Mouse (Mus musculus) testis, postnatal 14 days (tissue): ENCODE measurements around the gene Gak.
A peak's percentile ranks its signal among the peaks of the same experiment; 100 is the strongest.

ENCODE experiments used
- DNase-seq: peaks from one replicate; pipeline ENCODE4 v3.0.0; 2021; ENCODE audit warnings: low spot score

The Gak gene

DNA sequence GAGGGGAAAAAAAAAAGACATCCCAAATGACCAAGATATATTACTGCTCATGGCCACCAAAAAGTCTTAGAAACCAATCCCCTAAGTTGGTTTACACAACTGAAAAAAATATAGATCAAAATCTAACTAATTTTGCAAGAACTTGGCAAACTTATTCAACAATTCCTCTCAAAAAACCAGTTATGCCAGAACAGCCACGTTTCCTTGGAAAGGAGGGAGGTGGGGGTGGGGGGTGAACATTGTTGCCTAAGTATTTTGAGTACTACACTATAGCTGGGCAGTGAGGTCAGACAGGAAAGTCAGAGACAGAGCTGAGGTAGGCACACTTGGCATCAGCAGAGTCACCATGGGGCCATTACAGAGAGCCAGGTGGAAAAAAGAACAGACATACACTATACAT lies 29.6 kb downstream of the Gak start:
- DNase-seq = no peak

DNA sequence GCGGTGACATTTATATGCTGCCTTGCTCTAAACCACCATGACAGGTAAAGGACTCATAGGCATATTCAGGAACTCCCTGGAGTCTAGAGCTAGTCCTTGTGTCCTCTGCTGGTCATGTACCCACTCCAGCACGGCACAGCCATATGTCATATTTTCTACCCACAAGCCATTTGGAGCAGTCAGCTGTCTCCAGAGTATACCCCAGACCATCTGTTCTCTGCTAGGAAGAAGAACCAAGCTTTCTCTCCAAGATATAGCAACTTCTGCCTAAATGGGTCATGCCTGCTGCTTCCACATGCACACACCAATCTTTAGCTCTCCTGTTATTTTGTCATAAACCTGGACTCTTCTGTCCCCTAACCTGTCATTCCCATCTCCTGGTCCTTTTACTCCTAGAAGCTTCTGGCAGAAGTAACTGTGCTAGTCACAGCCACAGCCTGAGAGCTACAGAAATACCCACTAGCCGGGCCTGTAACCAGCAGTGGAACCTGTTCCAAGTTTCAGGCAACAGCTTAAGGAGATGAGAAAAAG lies 48.1 kb downstream of the Gak start:
- no peak for DNase-seq

GRCm38 (mm10) chr5:108573054-108573453 lies 56.5 kb downstream of the Gak start:
- DNase-seq = no peak

DNA sequence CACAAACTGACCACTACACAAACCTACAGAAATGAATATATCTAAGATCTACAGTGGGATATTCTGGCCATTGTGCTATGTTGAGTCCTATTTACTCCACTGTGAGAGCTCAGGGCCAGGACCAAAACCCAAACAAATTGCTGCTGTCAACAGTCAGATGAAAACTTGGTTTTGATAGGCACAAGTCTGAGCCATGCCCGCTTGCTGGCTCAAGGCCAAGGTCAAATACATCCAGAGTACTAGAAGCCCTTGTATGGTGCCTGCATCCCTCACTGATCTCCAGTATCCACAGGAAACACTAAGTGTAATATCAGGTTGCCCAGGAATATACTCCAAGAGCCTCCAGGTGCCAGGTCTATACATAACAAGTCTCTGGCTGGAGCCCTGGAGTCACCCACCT lies 58.6 kb downstream of the Gak start:
- DNase-seq = no peak

DNA sequence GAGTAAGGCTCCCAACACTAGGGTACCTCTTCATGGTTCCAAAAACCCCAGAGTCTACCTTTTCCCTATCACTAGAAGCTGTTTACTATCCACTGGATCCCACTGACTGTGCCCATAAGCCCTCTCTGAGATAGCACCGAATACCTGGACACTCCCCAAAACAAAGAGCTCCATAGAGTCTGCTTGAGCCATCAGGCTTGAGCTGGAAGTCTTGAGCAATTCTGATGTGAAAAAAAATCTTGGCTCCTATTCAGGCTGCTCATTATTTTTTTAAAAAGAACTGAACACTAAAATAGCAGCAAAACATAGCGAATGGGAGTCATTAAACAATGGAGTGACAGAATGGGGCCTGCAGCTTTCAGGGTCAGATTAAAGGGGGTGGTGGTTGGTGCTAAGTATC lies 62.5 kb downstream of the Gak start:
- no peak for DNase-seq

GRCm38 (mm10) chr5:108566523-108566922 lies 63.0 kb downstream of the Gak start:
- no peak for DNase-seq

DNA sequence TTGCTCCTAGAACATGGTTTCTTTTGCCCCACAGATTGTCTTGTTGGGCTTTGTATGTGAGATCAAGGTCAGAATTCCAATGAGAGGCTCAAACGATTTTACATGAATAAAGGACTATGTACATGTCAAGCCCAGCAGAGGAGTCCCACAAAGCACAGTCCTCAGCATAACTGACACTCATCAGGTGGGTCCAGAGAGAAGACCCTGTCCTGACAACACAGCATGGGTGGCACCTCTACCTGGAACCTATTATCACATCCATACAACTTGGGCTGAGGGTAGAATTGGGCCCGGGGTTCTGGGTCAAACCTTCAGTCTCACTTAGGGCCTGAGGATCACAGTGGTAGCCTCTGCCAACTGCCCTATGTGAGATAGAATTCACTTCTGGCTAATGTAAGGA lies 64.2 kb downstream of the Gak start:
- no peak for DNase-seq

DNA sequence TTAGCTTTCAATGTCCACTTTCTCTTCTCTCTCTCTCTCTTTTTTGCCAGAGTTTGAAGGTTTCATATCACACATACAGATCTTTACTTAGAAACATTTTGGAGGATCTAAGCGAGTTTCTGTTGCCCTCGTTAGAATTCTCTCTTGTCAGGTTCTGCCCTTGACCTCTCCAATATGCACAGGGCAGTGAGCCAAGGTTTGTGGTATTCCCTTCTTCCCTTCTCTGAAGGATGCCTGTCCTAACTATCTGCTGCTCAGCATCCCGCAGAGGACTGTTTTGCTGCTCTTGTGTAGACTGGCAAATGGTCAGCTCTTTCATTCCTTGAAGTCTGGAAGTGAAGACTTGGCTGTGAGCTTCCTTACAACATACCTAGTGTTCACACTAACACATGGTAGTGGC lies 65.2 kb downstream of the Gak start:
- no peak for DNase-seq

- no peak for DNase-seq
These were observed 67.1 kb downstream of the Gak start for GRCm38 (mm10) chr5:108562483-108562882.

DNA sequence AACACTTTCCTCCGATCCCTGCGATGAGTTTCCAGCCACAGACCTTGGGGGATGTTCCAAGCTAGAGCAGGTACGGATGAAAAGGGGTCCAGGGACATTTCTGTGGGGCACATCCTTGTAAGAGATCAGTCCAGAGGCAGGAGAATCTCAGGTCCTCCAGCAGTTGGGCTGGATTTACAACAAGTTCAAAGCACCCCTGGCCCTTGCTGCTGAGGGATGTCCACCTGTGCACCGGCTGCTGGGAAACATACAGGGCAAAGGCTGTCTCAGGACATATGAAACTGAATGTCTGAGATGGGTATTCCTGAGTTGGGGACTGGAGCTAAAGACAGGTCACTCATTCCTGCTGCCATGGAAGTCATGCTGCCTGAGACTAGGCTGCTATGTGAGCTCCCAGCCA lies 72.6 kb downstream of the Gak start:
- no peak for DNase-seq

DNA sequence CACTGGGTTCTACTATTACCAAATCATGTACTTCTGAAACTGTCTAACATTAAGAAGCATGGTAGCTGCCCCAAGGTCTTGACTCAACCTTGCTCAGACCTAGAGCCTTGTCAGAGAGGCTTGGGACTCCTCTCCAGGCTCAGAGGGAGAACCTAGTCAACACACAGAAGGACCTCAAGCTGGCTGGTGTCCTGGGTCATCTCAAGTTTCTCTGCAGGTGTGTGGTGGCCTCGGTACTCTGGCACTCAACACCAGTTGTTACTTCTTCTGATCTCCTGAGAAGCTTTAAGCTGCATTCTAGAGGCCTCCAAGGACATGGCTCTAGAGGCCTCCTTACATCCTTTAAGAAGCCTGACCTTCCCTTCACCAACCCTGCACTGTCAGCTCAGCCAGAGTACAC lies 75.5 kb downstream of the Gak start:
- DNase-seq = no peak

GRCm38 (mm10) chr5:108550207-108550594 lies 79.4 kb downstream of the Gak start:
- DNase-seq = no peak

- DNase-seq = peak; percentile 46
These were observed 79.9 kb downstream of the Gak start, which contains the start of gene Cplx1 for GRCm38 (mm10) chr5:108549489-108550206. Gene Cplx1 (minus strand): TSS chr5:108550024.

- DNase-seq = no peak
These were observed 80.4 kb downstream of the Gak start for GRCm38 (mm10) chr5:108549137-108549488.

DNA sequence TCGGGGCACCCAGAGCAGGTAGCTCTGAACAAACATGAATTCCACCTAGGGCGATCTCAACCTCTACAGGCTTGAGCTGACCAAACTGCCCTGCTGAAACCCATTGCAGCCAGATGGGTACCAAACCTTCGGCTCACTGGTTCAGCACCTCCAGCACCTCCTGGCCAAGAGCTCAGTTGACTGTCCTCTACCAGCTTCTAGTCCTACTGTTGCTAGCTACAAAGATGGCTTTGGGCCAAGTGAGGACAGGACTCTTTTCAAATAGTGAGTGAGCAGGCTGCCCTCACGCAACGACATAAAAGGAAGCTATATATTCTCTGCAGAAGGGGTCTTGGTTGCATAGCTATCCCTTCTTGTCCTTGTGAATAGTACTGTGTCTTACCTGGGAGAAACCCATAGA lies 81.9 kb downstream of the Gak start:
- DNase-seq = no peak

GRCm38 (mm10) chr5:108543516-108544291 lies 85.9 kb downstream of the Gak start:
- DNase-seq = no peak

DNA sequence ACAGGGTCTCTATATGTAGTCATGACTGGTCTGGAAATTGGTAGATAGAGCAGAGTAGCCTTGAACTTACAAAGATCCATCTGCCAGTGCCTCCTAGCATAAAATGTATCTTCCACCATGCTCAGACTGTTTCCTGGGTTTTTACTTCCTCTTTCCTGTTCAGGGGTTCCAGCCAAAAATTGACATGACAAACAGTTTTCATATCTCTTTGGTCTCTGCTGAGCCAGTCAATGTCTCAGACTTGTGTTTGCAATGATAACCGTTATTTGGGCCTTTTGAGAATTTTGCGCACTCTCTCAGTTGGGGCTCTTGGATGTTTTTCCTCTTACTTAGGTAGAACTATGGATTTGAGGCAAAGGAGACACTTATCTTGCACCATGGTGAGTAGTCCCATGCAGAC lies 95.4 kb downstream of the Gak start:
- no peak for DNase-seq

DNA sequence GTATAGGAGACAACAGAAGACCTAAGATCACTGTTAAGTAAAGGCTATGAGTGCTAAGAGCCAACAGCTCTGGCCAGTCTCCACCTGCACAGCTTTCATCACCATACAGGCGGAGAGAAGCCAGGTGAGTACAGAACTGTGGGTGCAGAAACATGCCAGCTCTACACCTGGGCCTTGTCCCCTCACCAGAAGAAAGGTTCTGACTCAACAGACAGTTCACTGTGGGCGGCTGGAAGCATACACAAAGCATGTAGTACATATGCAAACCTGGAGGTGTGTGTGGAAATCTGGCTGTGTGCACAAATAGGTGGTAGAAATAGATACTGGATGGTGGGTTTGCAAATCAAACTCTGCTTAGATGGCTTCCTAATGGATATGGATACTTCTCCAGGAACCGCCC lies 107.0 kb downstream of the Gak start:
- no peak for DNase-seq

DNA sequence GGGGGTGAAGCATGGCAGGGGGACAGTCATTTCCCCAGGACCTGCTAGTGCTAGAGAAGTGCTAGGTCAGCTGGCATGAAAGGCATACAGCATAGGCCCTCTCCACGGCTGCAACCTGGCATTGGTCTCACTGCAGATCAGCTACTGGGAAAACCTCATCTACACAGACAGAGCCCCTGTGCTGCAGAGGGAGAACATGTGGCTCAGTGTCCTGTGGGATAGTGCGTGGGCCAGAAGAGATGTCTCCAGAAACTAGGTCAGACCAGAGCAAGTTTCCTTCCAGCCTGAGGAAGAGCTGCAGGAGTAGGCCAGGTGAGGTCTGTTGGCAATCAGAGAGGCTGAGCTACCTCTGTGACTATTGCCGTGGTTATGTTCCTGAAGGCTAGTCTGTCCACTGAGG lies 107.7 kb downstream of the Gak start:
- DNase-seq = no peak

DNA sequence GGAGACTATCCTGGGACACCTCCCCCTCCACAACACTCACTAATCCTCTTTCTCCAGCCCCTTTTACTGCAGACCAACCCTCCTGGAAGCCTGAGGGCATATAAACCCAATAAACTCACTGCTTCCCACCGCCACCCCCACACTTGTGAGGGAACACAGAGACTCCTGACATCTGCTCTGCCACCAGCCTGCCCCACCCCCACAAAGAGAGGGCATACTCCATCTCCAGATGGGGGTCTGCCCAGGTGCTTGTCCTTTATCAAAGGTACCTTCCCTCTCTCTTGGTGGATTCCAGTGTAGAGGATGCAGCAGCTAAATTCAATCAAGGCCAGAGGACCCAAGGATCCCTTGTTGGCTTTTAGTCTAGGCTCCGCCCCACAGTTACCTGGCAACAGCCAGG lies 108.5 kb downstream of the Gak start:
- DNase-seq = no peak

- DNase-seq = no peak
These were observed 109.4 kb downstream of the Gak start for GRCm38 (mm10) chr5:108520153-108520552.
